Mouse (Mus musculus) forebrain, embryonic 13.5 days (tissue): Measurements from ENCODE around the gene Tmeff1. TPM values are rescaled to one million over a fixed set of nuclear protein-coding genes. Genes with fewer than 3 reads are reported as not detected.
A peak's percentile ranks its signal among the peaks of the same experiment; 100 is the strongest.
"Not testable (repeated sequence)": the region's sequence is repeated elsewhere in the genome, so short reads cannot be mapped to it uniquely, and the experiment has no call there.

Experiments
- ATAC-seq: fragments of 200-750 bp; cut with Nextera tagmentation; 2 replicates; pipeline ENCODE4 v1.8.0; 2017
- H3K27ac ChIP-seq: fragments of 300-500 bp; sonication (generic); 2 replicates; pipeline ENCODE4 v1.5.1; 2015; ENCODE audit warnings: inconsistent platforms, mild to moderate bottlenecking, moderate library complexity
- H3K27me3 ChIP-seq: fragments of 300-500 bp; sonication (generic); 2 replicates; pipeline ENCODE4 v1.6.1; 2015; ENCODE audit warnings: mild to moderate bottlenecking, inconsistent platforms
- H3K36me3 ChIP-seq: fragments of 300-500 bp; sonication (generic); 2 replicates; pipeline ENCODE4 v1.6.1; 2015; ENCODE audit warnings: mild to moderate bottlenecking, inconsistent platforms; ENCODE audit not compliant: poor library complexity, severe bottlenecking
- H3K4me1 ChIP-seq: fragments of 300-500 bp; sonication (generic); 2 replicates; pipeline ENCODE4 v1.6.1; 2015; ENCODE audit warnings: inconsistent platforms
- H3K4me2 ChIP-seq: fragments of 300-500 bp; sonication (generic); 2 replicates; pipeline ENCODE4 v1.6.1; 2015; ENCODE audit warnings: inconsistent platforms, mild to moderate bottlenecking, moderate library complexity
- H3K4me3 ChIP-seq: fragments of 300-500 bp; sonication (generic); 2 replicates; pipeline ENCODE4 v1.5.1; 2015; ENCODE audit warnings: mild to moderate bottlenecking, inconsistent platforms
- H3K9ac ChIP-seq: fragments of 300-500 bp; sonication (generic); 2 replicates; pipeline ENCODE4 v1.6.1; 2015; ENCODE audit warnings: mild to moderate bottlenecking, inconsistent platforms
- H3K9me3 ChIP-seq: fragments of 300-500 bp; sonication (generic); replicated peaks from 2 replicates; pipeline ENCODE4 v1.6.1; 2016; ENCODE audit warnings: inconsistent platforms
- WGBS: fragments of 180-500 bp; shearing (Covaris S2); methylation state at CpG from one replicate; pipeline ENCODE4 v1.1.7; 2015; 5-methylcytosine and 5-hydroxymethylcytosine counted together
- polyA plus RNA-seq: library from polyadenylated mRNA; unstranded; fragments of >200 nt; fragmentation: Nextera tagmentation; extraction: Ambion mirVana; gene quantifications from 2 replicates; pipeline ENCODE4 v1.2.1, GENCODE M21; 2015

Tmeff1 gene
- polyA plus RNA-seq, 1 experiment from 2014 or later, result 117 TPM

DNA sequence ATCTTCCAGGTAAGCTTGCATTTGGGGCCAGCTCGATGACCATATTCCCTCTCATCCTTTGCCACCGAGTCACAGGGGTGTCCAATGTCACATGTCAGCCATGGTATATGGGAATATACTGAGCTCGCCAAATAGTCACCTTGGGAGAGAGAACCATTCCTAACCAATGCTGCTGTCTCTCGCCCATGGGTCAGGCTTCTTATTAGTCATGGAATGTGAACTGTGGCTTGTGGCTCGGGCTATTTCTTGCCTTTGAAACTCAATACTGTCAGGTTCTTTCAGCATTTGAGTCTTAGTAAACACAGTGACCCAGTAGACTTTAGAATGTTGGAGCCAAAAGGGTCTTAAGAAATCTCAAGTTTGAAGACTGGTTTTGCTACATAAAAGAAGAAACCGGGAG is 79.0 kb downstream of the Tmeff1 start:
- Histone ChIP-seq H3K4me1 (no peaks in the 10 kb centered on the region), H3K9ac (no peak overlapping the region), H3K27ac (no peak overlapping the region), H3K4me3 (no peak overlapping the region), H3K9me3 (no peaks in the 10 kb centered on the region), H3K36me3 (peaks cover 62% of the 10 kb centered on the region), H3K4me2 (no peak overlapping the region), H3K27me3 (no peaks in the 10 kb centered on the region)
- ATAC-seq, result no peak
- 95% methylated on average over 6 of the region's 6 CpGs for WGBS

DNA sequence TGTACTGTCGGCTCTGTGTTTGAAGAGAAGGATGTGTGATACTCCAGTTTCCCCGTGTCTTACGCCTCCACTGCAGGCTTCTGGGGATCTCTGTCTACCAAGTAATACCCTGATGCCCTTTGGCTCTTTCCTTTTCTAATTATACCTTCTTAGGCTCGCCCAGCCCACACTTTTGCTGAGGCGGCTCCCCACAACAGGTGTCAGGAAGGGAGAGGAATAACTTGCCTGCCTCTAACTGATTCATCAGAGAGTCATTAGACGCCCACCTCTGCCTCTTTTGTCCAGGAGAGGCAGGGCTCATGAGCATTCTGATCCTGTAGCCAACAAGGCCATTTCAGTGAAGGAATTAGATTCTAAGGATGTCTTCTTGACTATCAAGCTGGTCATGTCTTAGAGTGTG is 82.3 kb downstream of the Tmeff1 start:
- H3K9ac ChIP-seq, result no peak overlapping the region
- no peak overlapping the region for H3K27ac ChIP-seq
- WGBS, result 88% methylated on average over 6 of the region's 6 CpGs
- no peak overlapping the region for H3K4me3 ChIP-seq
- H3K4me1 ChIP-seq, result no peaks in the 10 kb centered on the region
- H3K27me3 ChIP-seq, result no peaks in the 10 kb centered on the region
- H3K9me3 ChIP-seq, result no peaks in the 10 kb centered on the region
- ATAC-seq, result no peak
- peaks cover 61% of the 10 kb centered on the region for H3K36me3 ChIP-seq
- no peak overlapping the region for H3K4me2 ChIP-seq

DNA sequence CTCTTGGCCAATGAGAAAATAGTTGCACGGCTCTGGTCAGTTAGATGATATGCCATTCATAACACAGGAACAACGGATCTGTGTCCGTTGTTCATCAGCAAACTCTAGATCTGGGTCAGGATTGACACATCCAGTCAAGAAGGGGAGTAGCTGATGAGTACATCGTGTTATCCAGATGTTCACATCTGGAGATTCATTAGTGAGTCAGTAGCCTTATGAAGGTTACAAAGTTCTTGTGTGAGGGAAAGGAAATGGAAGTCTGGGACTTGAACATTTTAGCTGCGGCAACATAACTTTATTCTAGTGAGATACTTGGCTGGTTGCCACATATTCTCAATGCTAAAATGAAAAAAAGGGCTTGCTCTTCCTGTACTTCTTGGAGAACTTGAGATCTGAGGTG is 87.9 kb downstream of the Tmeff1 start:
- H3K27ac ChIP-seq, result no peak overlapping the region
- H3K36me3 ChIP-seq, result peaks cover 78% of the 10 kb centered on the region
- no peak overlapping the region for H3K4me2 ChIP-seq
- no peaks in the 10 kb centered on the region; the same call in 1 of the 2 replicates for H3K4me1 ChIP-seq
- H3K4me3 ChIP-seq, result no peak overlapping the region
- H3K9me3 ChIP-seq, result no peaks in the 10 kb centered on the region
- H3K27me3 ChIP-seq, result no peaks in the 10 kb centered on the region
- 91% methylated on average over 5 of the region's 5 CpGs for WGBS
- no peak for ATAC-seq
- H3K9ac ChIP-seq, result no peak overlapping the region

DNA sequence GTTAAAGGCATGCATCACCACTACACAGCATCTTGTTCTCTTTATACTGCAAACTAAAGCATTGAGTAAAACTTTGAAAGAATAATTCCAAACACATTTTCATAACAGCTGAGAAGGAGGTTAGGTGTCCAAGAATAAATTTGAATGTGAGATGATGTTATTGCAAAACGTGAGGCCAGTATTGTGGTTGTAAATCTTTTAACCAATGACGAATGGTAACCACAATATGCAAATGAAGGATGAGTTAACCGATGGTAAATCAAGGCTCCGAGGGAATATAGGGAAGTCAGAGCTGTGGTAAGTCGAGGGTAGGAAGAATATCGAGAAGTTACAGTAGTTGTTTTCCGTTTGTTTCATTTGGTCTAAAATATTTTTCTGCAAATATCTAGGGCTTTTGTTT is 89.4 kb downstream of the Tmeff1 start:
- 93% methylated on average over 7 of the region's 7 CpGs for WGBS
- ATAC-seq, result no peak
- H3K36me3 ChIP-seq, result peaks cover 72% of the 10 kb centered on the region

DNA sequence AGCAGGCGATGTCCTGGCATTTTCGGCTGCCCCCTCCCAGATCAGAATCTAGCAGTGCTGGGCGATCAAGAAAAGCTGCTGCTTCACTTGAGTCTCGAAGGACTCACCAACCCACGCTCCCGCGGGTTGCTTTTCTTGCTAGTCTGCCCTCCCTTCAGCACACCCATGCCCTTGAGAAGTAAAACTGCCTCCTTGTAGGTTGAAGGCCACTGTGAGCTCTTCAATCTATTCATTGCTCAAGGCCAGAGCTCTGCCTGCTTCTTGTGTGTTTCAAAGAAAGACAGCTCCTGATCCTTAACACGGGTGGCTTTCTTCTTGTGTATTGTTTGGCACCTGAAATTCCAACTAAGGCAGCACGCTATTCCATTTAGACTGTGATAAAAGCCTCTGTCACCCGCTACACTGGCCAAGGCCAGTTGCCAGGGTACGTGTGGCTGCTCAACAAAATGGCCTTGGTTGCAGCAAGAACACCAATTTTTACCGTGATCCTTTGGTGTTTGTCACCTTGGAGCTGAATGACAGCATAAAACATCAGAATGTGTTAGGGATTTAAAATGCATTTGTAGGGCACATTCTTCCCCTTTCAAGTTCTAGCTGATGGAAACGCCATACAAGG is 91.7 kb downstream of the Tmeff1 start:
- no peak overlapping the region for H3K4me2 ChIP-seq
- H3K4me3 ChIP-seq, result no peak overlapping the region
- H3K9ac ChIP-seq, result no peak overlapping the region
- no peak overlapping the region for H3K27ac ChIP-seq
- no peaks in the 10 kb centered on the region for H3K9me3 ChIP-seq
- peaks cover 51% of the 10 kb centered on the region for H3K36me3 ChIP-seq
- H3K4me1 ChIP-seq, result peaks cover 3% of the 10 kb centered on the region; the same call in 1 of the 2 replicates
- no peaks in the 10 kb centered on the region for H3K27me3 ChIP-seq
- ATAC-seq, result no peak
- WGBS, result 91% methylated on average over 13 of the region's 13 CpGs

More for the DNA sequence above, 89.4 kb downstream of the Tmeff1 start:
- Histone ChIP-seq H3K9ac (no peak overlapping the region), H3K27me3 (no peaks in the 10 kb centered on the region), H3K9me3 (no peaks in the 10 kb centered on the region), H3K4me3 (no peak overlapping the region), H3K4me1 (no peaks in the 10 kb centered on the region; the same call in 1 of the 2 replicates), H3K27ac (no peak overlapping the region), H3K4me2 (no peak overlapping the region)

DNA sequence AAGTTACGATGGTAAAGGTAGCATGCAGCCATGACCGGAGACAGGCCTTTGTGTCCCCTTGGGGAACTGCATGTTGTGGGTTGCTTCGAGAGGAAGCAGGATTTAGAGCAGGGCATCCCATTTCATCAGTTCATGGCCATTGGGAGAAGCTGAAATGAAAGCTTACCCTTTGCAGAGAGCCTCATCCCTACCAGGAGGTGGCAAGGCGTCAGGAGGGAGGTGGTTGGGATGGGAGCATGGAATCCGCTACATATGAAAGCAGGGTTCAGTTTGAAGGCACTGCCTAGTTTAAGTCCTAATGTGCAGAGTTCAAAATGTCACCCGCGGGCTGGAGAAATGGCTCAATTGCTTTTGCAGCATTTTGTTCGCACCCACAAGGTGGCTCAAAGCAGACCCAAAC is 92.3 kb downstream of the Tmeff1 start:
- no peak for ATAC-seq
- H3K4me1 ChIP-seq, result peaks cover 3% of the 10 kb centered on the region; the same call in 1 of the 2 replicates
- H3K36me3 ChIP-seq, result peaks cover 45% of the 10 kb centered on the region
- H3K9me3 ChIP-seq, result no peaks in the 10 kb centered on the region
- no peak overlapping the region for H3K27ac ChIP-seq
- no peak overlapping the region for H3K4me3 ChIP-seq
- 94% methylated on average over 8 of the region's 8 CpGs for WGBS
- H3K4me2 ChIP-seq, result no peak overlapping the region
- H3K9ac ChIP-seq, result no peak overlapping the region
- no peaks in the 10 kb centered on the region for H3K27me3 ChIP-seq

DNA sequence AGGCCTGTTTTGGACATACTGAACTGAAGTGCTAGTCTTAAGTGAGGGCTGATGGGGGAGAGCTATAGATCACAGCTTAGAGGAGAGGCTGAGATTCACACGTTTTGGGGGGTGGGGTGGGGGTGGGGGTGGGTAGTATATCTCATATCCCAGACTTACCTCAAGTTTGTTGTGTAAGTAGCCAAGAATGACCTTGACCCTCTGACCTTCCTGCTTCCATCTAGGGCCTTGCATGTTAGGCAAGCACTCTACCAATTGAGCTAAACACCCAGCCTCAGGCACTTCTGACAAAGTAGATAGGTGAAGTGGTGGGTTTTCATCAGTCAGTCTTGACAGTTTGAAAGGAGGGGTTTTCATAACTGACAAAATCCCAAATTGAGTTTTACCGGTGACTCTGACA is 92.8 kb downstream of the Tmeff1 start:
- Histone ChIP-seq H3K4me2 (no peak overlapping the region), H3K27ac (no peak overlapping the region), H3K36me3 (peaks cover 40% of the 10 kb centered on the region), H3K4me1 (peaks cover 3% of the 10 kb centered on the region; the same call in 1 of the 2 replicates), H3K27me3 (no peaks in the 10 kb centered on the region), H3K9ac (no peak overlapping the region), H3K4me3 (no peak overlapping the region), H3K9me3 (no peaks in the 10 kb centered on the region)
- WGBS, result 86% methylated on average over 2 of the region's 2 CpGs
- no peak for ATAC-seq

DNA sequence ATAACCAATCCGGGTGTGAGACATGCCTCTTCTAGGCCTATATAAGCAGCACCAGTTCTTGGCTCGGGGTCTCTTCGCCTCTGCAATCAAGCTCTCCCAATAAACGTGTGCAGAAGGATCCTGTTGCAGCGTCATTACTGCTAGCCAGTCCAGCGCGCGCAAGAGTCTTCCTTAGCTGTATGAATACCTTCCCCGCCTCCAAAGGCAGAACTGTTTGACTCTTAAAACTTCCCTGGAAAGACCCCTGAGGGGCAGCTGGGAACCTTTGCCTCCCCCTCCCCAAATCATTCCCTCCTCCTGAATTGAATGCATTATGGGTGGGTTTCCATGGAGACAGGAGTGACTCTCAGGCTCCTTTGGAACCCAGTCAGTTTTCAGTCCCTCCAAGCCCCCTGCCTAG is 93.8 kb downstream of the Tmeff1 start:
- H3K27me3 ChIP-seq, result no peaks in the 10 kb centered on the region
- peaks cover 30% of the 10 kb centered on the region for H3K36me3 ChIP-seq
- no peak overlapping the region for H3K9ac ChIP-seq
- H3K4me1 ChIP-seq, result peaks cover 3% of the 10 kb centered on the region; the same call in 1 of the 2 replicates
- H3K4me3 ChIP-seq, result no peak overlapping the region
- 93% methylated on average over 9 of the region's 9 CpGs for WGBS
- H3K9me3 ChIP-seq, result no peaks in the 10 kb centered on the region
- no peak overlapping the region for H3K4me2 ChIP-seq
- no peak for ATAC-seq
- H3K27ac ChIP-seq, result no peak overlapping the region

DNA sequence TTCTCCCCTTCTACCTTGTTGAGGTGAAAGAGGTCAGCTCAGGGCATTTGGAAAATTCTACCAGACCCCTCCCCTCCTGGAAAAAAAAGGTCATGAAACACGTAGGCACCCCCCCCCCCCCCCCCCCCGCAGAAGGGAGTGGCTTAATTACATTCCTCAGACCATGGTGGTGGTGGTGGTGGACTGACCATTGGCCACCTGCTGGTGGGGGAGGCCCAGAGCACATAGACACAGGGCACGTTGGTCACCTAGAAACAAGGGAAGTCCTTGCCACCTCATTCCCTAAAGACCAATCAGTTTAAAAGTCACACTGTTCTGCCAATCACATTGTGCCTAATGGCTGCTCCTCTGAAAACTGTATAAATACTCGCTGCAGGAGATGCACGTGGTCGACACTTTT is 94.8 kb downstream of the Tmeff1 start:
- not testable (repeated sequence) for H3K9me3 ChIP-seq, H3K4me1 ChIP-seq, H3K27ac ChIP-seq, H3K4me3 ChIP-seq, H3K27me3 ChIP-seq, H3K9ac ChIP-seq, ATAC-seq, H3K4me2 ChIP-seq
- peaks cover 25% of the 10 kb centered on the region for H3K36me3 ChIP-seq
- 65% methylated on average over 6 of the region's 6 CpGs for WGBS

DNA sequence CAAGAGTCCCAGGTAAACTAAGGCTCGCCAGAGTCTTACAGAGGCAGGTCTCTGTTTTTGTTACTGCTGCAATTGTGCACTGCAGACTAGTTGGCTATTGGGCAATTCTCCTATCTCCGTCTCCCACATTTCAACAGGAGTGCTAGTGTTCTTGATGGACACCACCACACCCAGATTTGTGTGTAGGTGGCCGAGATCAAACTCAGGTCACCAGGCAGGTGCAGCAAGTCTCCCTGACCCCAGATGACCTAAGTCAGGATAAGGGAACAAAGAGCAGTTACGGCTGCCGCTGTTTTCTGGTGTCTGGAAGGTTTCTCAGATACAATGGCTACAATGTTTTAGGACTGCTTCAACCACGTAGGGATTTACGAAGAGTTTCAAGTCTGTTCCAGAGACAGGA is 95.2 kb downstream of the Tmeff1 start:
- Histone ChIP-seq H3K4me2 (no peak overlapping the region), H3K27me3 (no peaks in the 10 kb centered on the region), H3K36me3 (peaks cover 20% of the 10 kb centered on the region), H3K27ac (no peak overlapping the region), H3K4me1 (peaks cover 3% of the 10 kb centered on the region; the same call in 1 of the 2 replicates), H3K4me3 (no peak overlapping the region), H3K9ac (no peak overlapping the region), H3K9me3 (no peaks in the 10 kb centered on the region)
- WGBS, result 70% methylated on average over 7 of the region's 7 CpGs
- ATAC-seq, result no peak

DNA sequence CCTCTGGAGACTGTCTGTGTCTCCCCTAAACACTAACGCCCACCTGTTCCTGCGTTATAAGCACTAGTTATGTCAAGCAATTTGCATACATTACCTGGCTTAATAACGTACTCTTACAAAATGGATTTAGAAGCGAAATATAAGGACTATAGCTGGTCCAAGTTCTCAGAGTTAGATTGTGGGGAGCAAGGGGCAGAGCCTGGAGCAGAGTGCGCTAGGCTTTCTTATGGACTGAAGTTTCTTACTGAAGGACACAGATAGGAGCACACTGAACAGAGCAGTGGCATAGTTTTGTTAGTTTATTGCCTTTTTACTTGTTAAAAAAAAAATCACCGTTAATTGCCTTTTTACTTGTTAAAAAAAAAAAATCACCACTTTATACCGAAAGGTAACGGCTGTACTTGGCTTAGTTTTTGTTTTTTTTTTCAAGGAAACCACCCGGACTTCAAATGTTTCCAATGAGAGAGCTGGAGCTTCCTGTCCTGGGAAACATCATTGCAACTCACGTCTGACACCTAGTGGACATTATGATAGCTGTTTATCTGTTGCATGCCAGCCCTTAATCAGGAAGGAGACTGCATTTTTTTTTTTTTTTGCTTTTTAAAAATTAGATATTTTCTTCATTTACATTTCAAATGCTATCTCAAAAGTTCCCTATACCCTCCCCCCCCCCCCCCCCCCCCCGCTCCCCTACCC is 95.8 kb downstream of the Tmeff1 start:
- Histone ChIP-seq H3K4me3 (no peak overlapping the region), H3K9me3 (no peaks in the 10 kb centered on the region)
- ATAC-seq, result peak; percentile 44; the same call in 1 of the 2 replicates

DNA sequence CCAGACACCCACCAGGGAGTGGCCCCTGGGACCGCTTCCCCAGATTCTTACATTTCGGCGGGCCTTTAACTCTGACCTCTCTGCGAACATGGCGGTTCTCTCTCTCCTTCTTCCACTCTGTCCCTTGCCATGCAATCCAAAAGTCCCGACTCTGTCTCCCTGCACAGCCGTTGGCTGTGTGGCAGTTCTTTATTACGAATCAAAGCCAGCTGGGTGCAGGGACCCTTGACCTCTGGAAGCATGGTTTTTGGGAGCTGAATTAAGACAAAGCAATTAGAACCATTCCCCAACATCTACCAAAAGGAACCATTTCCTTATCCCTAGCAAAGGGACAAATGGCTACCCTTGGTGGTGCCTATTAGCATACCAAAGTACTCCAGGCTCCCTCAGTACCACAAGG is 98.2 kb downstream of the Tmeff1 start:
- H3K9ac ChIP-seq, result no peak overlapping the region
- H3K4me2 ChIP-seq, result no peak overlapping the region
- WGBS, result 84% methylated on average over 8 of the region's 8 CpGs
- ATAC-seq, result no peak
- no peaks in the 10 kb centered on the region for H3K36me3 ChIP-seq
- no peak overlapping the region for H3K4me3 ChIP-seq
- H3K4me1 ChIP-seq, result 0 out of 2 replicates have a peak, but pooled peaks cover 3% of the 10 kb centered on the region
- no peak overlapping the region for H3K27ac ChIP-seq
- no peaks in the 10 kb centered on the region for H3K27me3 ChIP-seq
- H3K9me3 ChIP-seq, result no peaks in the 10 kb centered on the region

More for the DNA sequence above, 95.8 kb downstream of the Tmeff1 start:
- 38% methylated on average over 10 of the region's 11 CpGs for WGBS
- peaks cover 15% of the 10 kb centered on the region for H3K36me3 ChIP-seq
- H3K4me1 ChIP-seq, result peaks cover 3% of the 10 kb centered on the region; the same call in 1 of the 2 replicates
- H3K9ac ChIP-seq, result no peak overlapping the region
- no peaks in the 10 kb centered on the region for H3K27me3 ChIP-seq
- H3K27ac ChIP-seq, result no peak overlapping the region
- H3K4me2 ChIP-seq, result no peak overlapping the region
